Mouse (Mus musculus) thymus, adult 18-20 months (tissue): ENCODE measurements around the gene Oxt.

Source experiments
- DNase-seq, 2 experiments: peaks; one replicate each; pipeline ENCODE4 v3.0.0; 2022; ENCODE audit warnings: mixed read lengths in 2 of 2

The Oxt gene

GRCm38 (mm10) chr2:130579791-130580190 is 3.8 kb downstream of the Oxt start:
- DNase-seq: no peak

- DNase-seq: no peak
These were observed 5.2 kb downstream of the Oxt start for GRCm38 (mm10) chr2:130581201-130581600.

- no peak for DNase-seq
These were observed 6.6 kb downstream of the Oxt start, which contains the start of gene Avp for GRCm38 (mm10) chr2:130582552-130582951. Gene Avp (minus strand): TSS chr2:130582554.

- no peak for DNase-seq
These were observed 8.1 kb downstream of the Oxt start for GRCm38 (mm10) chr2:130583902-130584560.

- DNase-seq: no peak
These were observed 10.0 kb downstream of the Oxt start for GRCm38 (mm10) chr2:130586016-130586415.

- DNase-seq: no peak
These were observed 12.4 kb downstream of the Oxt start for GRCm38 (mm10) chr2:130588373-130588772.

GRCm38 (mm10) chr2:130589157-130589556 is 13.2 kb downstream of the Oxt start:
- DNase-seq: no peak

GRCm38 (mm10) chr2:130589761-130590160 is 13.8 kb downstream of the Oxt start:
- DNase-seq: no peak

GRCm38 (mm10) chr2:130591016-130591415 is 15.0 kb downstream of the Oxt start:
- DNase-seq: no peak

GRCm38 (mm10) chr2:130595596-130595995 is 19.6 kb downstream of the Oxt start:
- no peak for DNase-seq

GRCm38 (mm10) chr2:130597601-130598010 is 21.6 kb downstream of the Oxt start:
- DNase-seq: no peak

GRCm38 (mm10) chr2:130598399-130598798 is 22.4 kb downstream of the Oxt start:
- DNase-seq: no peak

- DNase-seq: no peak
These were observed 26.2 kb downstream of the Oxt start for GRCm38 (mm10) chr2:130602195-130602594.

GRCm38 (mm10) chr2:130613091-130613490 is 37.1 kb downstream of the Oxt start:
- DNase-seq: no peak

GRCm38 (mm10) chr2:130618972-130619371 is 43.0 kb downstream of the Oxt start:
- DNase-seq: no peak
